Mouse (Mus musculus) frontal cortex, postnatal 25 days (tissue): Measurements from ENCODE around the gene Plin5.

Experiments
- DNase-seq, 2 experiments: peaks; one replicate each; pipeline ENCODE4 v3.0.0; 2022; ENCODE audit warnings: low spot score in 2 of 2

Plin5 gene

GRCm38 (mm10) chr17:56117251-56117710, at the start of gene Plin5:
Gene Plin5 (minus strand): TSS chr17:56117596.
- no peak for DNase-seq

GRCm38 (mm10) chr17:56165671-56166070, 48.3 kb upstream of the Plin5 start:
- DNase-seq = no peak

GRCm38 (mm10) chr17:56164510-56164909, 47.1 kb upstream of the Plin5 start:
- DNase-seq = no peak

- DNase-seq = no peak
Measured at GRCm38 (mm10) chr17:56163523-56164102, 46.2 kb upstream of the Plin5 start.

GRCm38 (mm10) chr17:56162231-56162774, 44.9 kb upstream of the Plin5 start, which contains the start of gene Tnfaip8l1:
Gene Tnfaip8l1 (plus strand): TSS chr17:56162477.
- DNase-seq = peak; percentile 90

GRCm38 (mm10) chr17:56159729-56160128, 42.3 kb upstream of the Plin5 start:
- peak; percentile 40 to 48 for DNase-seq

GRCm38 (mm10) chr17:56153643-56154042, 36.2 kb upstream of the Plin5 start:
- no peak for DNase-seq

- DNase-seq = no peak
Measured at GRCm38 (mm10) chr17:56149897-56150296, 32.5 kb upstream of the Plin5 start.

GRCm38 (mm10) chr17:56148790-56149618, 31.6 kb upstream of the Plin5 start:
- DNase-seq = no peak

GRCm38 (mm10) chr17:56148280-56148679, 30.9 kb upstream of the Plin5 start:
- no peak for DNase-seq

- no peak for DNase-seq
Measured at GRCm38 (mm10) chr17:56147420-56147819, 30.0 kb upstream of the Plin5 start.

- no peak for DNase-seq
Measured at GRCm38 (mm10) chr17:56146131-56146530, 28.7 kb upstream of the Plin5 start.

GRCm38 (mm10) chr17:56144546-56144945, 27.1 kb upstream of the Plin5 start:
- no peak for DNase-seq

GRCm38 (mm10) chr17:56141702-56142605, 24.6 kb upstream of the Plin5 start:
- peak in 1 of 2 experiments; percentile 57 for DNase-seq

- DNase-seq = peak; percentile 67 to 71
Measured at GRCm38 (mm10) chr17:56139858-56140595, 22.6 kb upstream of the Plin5 start, which contains the start of gene Sema6b. Gene Sema6b (minus strand): TSS chr17:56140343.

GRCm38 (mm10) chr17:56139355-56139754, 22.0 kb upstream of the Plin5 start:
- no peak for DNase-seq

- no peak for DNase-seq
Measured at GRCm38 (mm10) chr17:56137839-56138613, 20.6 kb upstream of the Plin5 start.

GRCm38 (mm10) chr17:56136558-56136957, 19.2 kb upstream of the Plin5 start:
- no peak for DNase-seq

- DNase-seq = no peak
Measured at GRCm38 (mm10) chr17:56134463-56134971, 17.1 kb upstream of the Plin5 start.
